14 mouse cellular contexts compared by ENCODE assay signal in the genomic region with DNA sequence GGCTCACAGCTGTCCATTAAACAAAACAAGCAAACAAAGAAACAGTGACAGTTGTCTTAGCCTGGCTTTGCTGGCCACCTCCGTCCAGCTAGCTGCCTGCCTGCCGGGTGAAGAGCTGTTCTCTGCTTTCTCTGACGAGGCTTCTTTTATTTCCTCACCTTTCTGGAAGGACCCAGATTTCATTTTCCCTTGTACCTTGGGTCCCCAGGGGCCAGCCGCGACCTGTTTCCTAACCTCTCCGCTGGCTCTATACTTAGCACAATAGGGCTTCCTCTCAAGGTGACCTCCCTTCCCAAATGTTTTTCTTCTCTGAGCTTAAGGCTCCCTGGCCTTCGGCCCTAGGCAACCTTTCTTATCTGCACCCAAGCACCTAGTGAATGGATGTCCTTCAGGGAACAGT. TPM values are rescaled to one million over a fixed set of nuclear protein-coding genes. Genes with fewer than 3 reads are reported as not detected.
A peak's percentile ranks its signal among the peaks of the same experiment; 100 is the strongest.
DNase-seq lines count a peak whose midpoint lies in the region; ATAC-seq lines count a peak whose summit lies in the region.
"Had no signal": no experiment of that assay in that cellular context is flagged by ENCODE, and none has a peak within 500 bp of the region (broad histone marks: within the 10 kb centered on the region; RNA-seq: fewer than 3 reads in every experiment).

No protein-coding gene starts in this region.

- H3K4me2 ChIP-seq in hindbrain, embryonic 14.5 days (replicated peaks), result no peak overlapping the region
- H3K4me2 ChIP-seq: intestine, embryonic 15.5 days; liver, embryonic 11.5 days had no signal

- WGBS in hindbrain, embryonic 10.5 days, result 42% methylated on average over 7 of the region's 7 CpGs
- WGBS in hindbrain, embryonic 14.5 days, result 43% methylated on average over 7 of the region's 7 CpGs
- WGBS in embryonic facial prominence, embryonic 10.5 days, result 29% methylated on average over 7 of the region's 7 CpGs

- no peak for ATAC-seq in hindbrain, embryonic 14.5 days (ENCODE audit: low FRiP score)
- no peak for ATAC-seq in CD4-positive, CD25-positive, alpha-beta regulatory T cell, adult 4 months
- ATAC-seq: intestine, embryonic 15.5 days had no signal

- H3K36me3 ChIP-seq in hindbrain, embryonic 10.5 days, result no peaks in the 10 kb centered on the region
- H3K36me3 ChIP-seq in hindbrain, embryonic 14.5 days (replicated peaks; ENCODE audit: control insufficient read depth, insufficient read depth), result no peaks in the 10 kb centered on the region
- H3K36me3 ChIP-seq in embryonic facial prominence, embryonic 10.5 days (replicated peaks), result no peaks in the 10 kb centered on the region
- H3K36me3 ChIP-seq: intestine, embryonic 15.5 days had no signal

- H3K4me3 ChIP-seq in hindbrain, embryonic 10.5 days, result no peak overlapping the region
- H3K4me3 ChIP-seq in hindbrain, embryonic 14.5 days (replicated peaks; ENCODE audit: low read length), result no peak overlapping the region
- no peak overlapping the region for H3K4me3 ChIP-seq in embryonic facial prominence, embryonic 10.5 days
- H3K4me3 ChIP-seq: intestine, embryonic 15.5 days had no signal

- no peaks in the 10 kb centered on the region for H3K27me3 ChIP-seq in hindbrain, embryonic 10.5 days (ENCODE audit: insufficient read depth, poor library complexity, severe bottlenecking)
- H3K27me3 ChIP-seq in hindbrain, embryonic 14.5 days (ENCODE audit: control insufficient read depth, insufficient read depth, low read length), result no peaks in the 10 kb centered on the region
- no peaks in the 10 kb centered on the region for H3K27me3 ChIP-seq in embryonic facial prominence, embryonic 10.5 days (replicated peaks; ENCODE audit: low read depth, poor library complexity, severe bottlenecking)
- H3K27me3 ChIP-seq: CH12.LX; intestine, embryonic 15.5 days had no signal

- DNase-seq in hindbrain, embryonic 10.5 days (ENCODE audit: low spot score), result no peak
- DNase-seq in hindbrain, embryonic 14.5 days (ENCODE audit: low spot score), result no peak
- peak; percentile 55 for DNase-seq in ES-CJ7 (ENCODE audit: low read depth, low spot score)
- no peak for DNase-seq in embryonic facial prominence, embryonic 10.5 days (ENCODE audit: low spot score)
- DNase-seq in heart, postnatal 4 days, result peak; percentile 32
- DNase-seq in gastrocnemius, postnatal 10 days, result no peak

- peak overlapping the region; percentile 41 for H3K27ac ChIP-seq in hindbrain, embryonic 10.5 days
- H3K27ac ChIP-seq in hindbrain, embryonic 14.5 days, result no peak overlapping the region
- peak overlapping the region; percentile 0; the same call in 1 of the 2 replicates for H3K27ac ChIP-seq in embryonic facial prominence, embryonic 10.5 days (replicated peaks)
- H3K27ac ChIP-seq: intestine, embryonic 15.5 days had no signal

- peaks cover 59% of the 10 kb centered on the region for H3K4me1 ChIP-seq in hindbrain, embryonic 10.5 days (replicated peaks)
- H3K4me1 ChIP-seq in hindbrain, embryonic 14.5 days (replicated peaks; ENCODE audit: control insufficient read depth, insufficient read depth, low read length), result peaks cover 12% of the 10 kb centered on the region; the same call in 1 of the 2 replicates
- H3K4me1 ChIP-seq in embryonic facial prominence, embryonic 10.5 days, result peaks cover 61% of the 10 kb centered on the region
- H3K4me1 ChIP-seq: intestine, embryonic 15.5 days had no signal

- no peak overlapping the region for H3K9ac ChIP-seq in hindbrain, embryonic 14.5 days
- H3K9ac ChIP-seq: intestine, embryonic 15.5 days had no signal

- H3K9me3 ChIP-seq in hindbrain, embryonic 10.5 days, result no peaks in the 10 kb centered on the region
- H3K9me3 ChIP-seq in hindbrain, embryonic 14.5 days (ENCODE audit: control insufficient read depth, low read length), result no peaks in the 10 kb centered on the region
- no peaks in the 10 kb centered on the region for H3K9me3 ChIP-seq in embryonic facial prominence, embryonic 10.5 days
- H3K9me3 ChIP-seq: intestine, embryonic 15.5 days had no signal

RNA-seq across cellular contexts. Expression of a gene that starts 23.5 kb away (rescaled TPM):
- polyA plus RNA-seq in hindbrain, embryonic 10.5 days (2016; fragmentation: Nextera tagmentation; extraction: Ambion mirVana), result 26.2 and 52.1 TPM in 2 replicates
- 36.4 and 40.4 TPM in 2 replicates for polyA plus RNA-seq in hindbrain, embryonic 14.5 days (2014; fragmentation: Nextera tagmentation; extraction: Ambion mirVana)
- 30.3 and 48.2 TPM in 2 replicates for polyA plus RNA-seq in embryonic facial prominence, embryonic 10.5 days (2016; fragmentation: Nextera tagmentation; extraction: Ambion mirVana)
- 10 to 100 TPM; 26.6 to 29.1 TPM for total RNA-seq in heart, postnatal 4 days (2021)
- polyA plus RNA-seq in CD4-positive, CD25-positive, alpha-beta regulatory T cell, adult 4 months (2017; shearing (Covaris generic)), result 10 to 100 TPM; 20.3 to 29.3 TPM
- total RNA-seq in gastrocnemius, postnatal 10 days (2021), result 10 to 100 TPM; 23.7 to 27.0 TPM

RNA-seq across cellular contexts. Expression of a gene that starts 30.8 kb away (rescaled TPM):
- not detected in 2 replicates for polyA plus RNA-seq in hindbrain, embryonic 10.5 days (2016; fragmentation: Nextera tagmentation; extraction: Ambion mirVana)
- 0.08 TPM in 1 of 2 replicates, not detected in the other for polyA plus RNA-seq in hindbrain, embryonic 14.5 days (2014; fragmentation: Nextera tagmentation; extraction: Ambion mirVana)
- not detected in 2 replicates for polyA plus RNA-seq in embryonic facial prominence, embryonic 10.5 days (2016; fragmentation: Nextera tagmentation; extraction: Ambion mirVana)
- total RNA-seq in heart, postnatal 4 days (2021), result not detected
- not detected for polyA plus RNA-seq in CD4-positive, CD25-positive, alpha-beta regulatory T cell, adult 4 months (2017; shearing (Covaris generic))
- total RNA-seq in gastrocnemius, postnatal 10 days (2021), result not detected
- total RNA-seq: CH12.LX; common myeloid progenitor, adult 5-6 weeks; gastrocnemius, postnatal 36 days; monocyte, adult 5-6 weeks had no signal
- polyA plus RNA-seq: intestine, embryonic 15.5 days; liver, embryonic 11.5 days; thymus, postnatal 0 days had no signal

Comparison
In these comparisons a context has a peak if more than half of its experiments do, and no peak if none do; other contexts are left out.
1. DNase-seq: peak in ES-CJ7 (single experiment) and heart, postnatal 4 days (single experiment); none in hindbrain, embryonic 10.5 days (single experiment), hindbrain, embryonic 14.5 days (single experiment), embryonic facial prominence, embryonic 10.5 days (single experiment) and gastrocnemius, postnatal 10 days (single experiment).